Mouse (Mus musculus) kidney, embryonic 14.5 days (tissue): ENCODE measurements around the gene Fsd2. TPM values are rescaled to one million over a fixed set of nuclear protein-coding genes. Genes with fewer than 3 reads are reported as not detected.

ENCODE experiments used
- ATAC-seq: fragments of 200-750 bp; cut with Nextera tagmentation; 2 replicates; pipeline ENCODE4 v1.8.0; 2017; ENCODE audit warnings: moderate number of reproducible peaks, mild to moderate bottlenecking, moderate TSS enrichment, moderate library complexity; ENCODE audit not compliant: low FRiP score, low TSS enrichment
- H3K27ac ChIP-seq: fragments of 300-500 bp; sonication (generic); 2 replicates; pipeline ENCODE4 v1.5.1; 2014; ENCODE audit warnings: low read depth, mild to moderate bottlenecking, low read length, moderate library complexity, mixed read lengths
- H3K27me3 ChIP-seq: fragments of 300-500 bp; sonication (generic); 2 replicates; pipeline ENCODE4 v1.6.1; 2014; ENCODE audit warnings: mild to moderate bottlenecking, low read length; ENCODE audit not compliant: control insufficient read depth, insufficient read depth
- H3K36me3 ChIP-seq: fragments of 300-500 bp; sonication (generic); 2 replicates; pipeline ENCODE4 v1.6.1; 2014; ENCODE audit warnings: low read length, mixed read lengths; ENCODE audit not compliant: control insufficient read depth, insufficient read depth
- H3K4me1 ChIP-seq: fragments of 300-500 bp; sonication (generic); 2 replicates; pipeline ENCODE4 v1.6.1; 2014; ENCODE audit warnings: low read length, mixed read lengths; ENCODE audit not compliant: control insufficient read depth, insufficient read depth
- H3K4me2 ChIP-seq: fragments of 300-500 bp; sonication (generic); replicated peaks from 2 replicates; pipeline ENCODE4 v1.6.1; 2014; ENCODE audit warnings: low read depth, mild to moderate bottlenecking, low read length
- H3K4me3 ChIP-seq: fragments of 300-500 bp; sonication (generic); 2 replicates; pipeline ENCODE4 v1.5.1; 2014; ENCODE audit warnings: mild to moderate bottlenecking, low read length
- H3K9ac ChIP-seq: fragments of 300-500 bp; sonication (generic); 2 replicates; pipeline ENCODE4 v1.6.1; 2014; ENCODE audit warnings: low read depth, mild to moderate bottlenecking, low read length, moderate library complexity
- H3K9me3 ChIP-seq: fragments of 300-500 bp; sonication (generic); 2 replicates; pipeline ENCODE4 v1.6.1; 2016; ENCODE audit warnings: low read length; ENCODE audit not compliant: control insufficient read depth
- WGBS: fragments of 180-500 bp; shearing (Covaris S2); extraction: QIAGEN DNeasy Blood & Tissue Kit; methylation state at CpG from one replicate; pipeline ENCODE4 v1.1.7; 2014; 5-methylcytosine and 5-hydroxymethylcytosine counted together
- polyA plus RNA-seq: library from polyadenylated mRNA; unstranded; fragments of >200 nt; fragmentation: Nextera tagmentation; extraction: Ambion mirVana; gene quantifications from 2 replicates; pipeline ENCODE4 v1.2.1, GENCODE M21; 2014

Fsd2 gene
- 0.10 TPM in 1 of 2 replicates, not detected in the other for polyA plus RNA-seq

DNA sequence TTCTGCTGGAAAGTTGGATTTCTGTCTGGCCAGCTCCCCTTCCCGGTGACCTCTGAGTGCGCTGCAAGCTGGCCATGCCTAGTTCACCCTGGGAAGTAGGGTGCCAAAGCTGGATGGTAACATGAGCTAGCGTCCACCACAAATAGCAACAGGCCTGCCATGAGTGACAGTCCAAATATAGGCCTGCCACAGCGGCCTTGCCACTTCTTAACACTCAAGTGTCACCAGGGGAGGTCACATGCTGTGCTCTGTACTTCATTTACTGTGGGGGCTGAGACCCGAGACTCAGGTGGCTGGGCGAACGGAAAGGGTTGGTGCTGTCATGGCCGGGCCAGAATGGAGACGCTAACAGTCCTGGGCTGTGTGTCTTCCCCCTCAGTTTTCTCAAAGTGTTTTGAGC is at the start of gene Fsd2:
Gene Fsd2 (minus strand): TSS at position 53 of the 400 bp plus-strand sequence.
- Histone ChIP-seq H3K4me2 (no peak within 1 kb of the TSS), H3K9me3 (no peaks in the 10 kb centered on the region), H3K9ac (no peak within 1 kb of the TSS), H3K36me3 (no peaks in the 10 kb centered on the region), H3K27ac (no peak within 1 kb of the TSS), H3K4me1 (0 out of 2 replicates have a peak, but pooled peaks cover under 1% of the 10 kb centered on the region), H3K4me3 (no peak within 1 kb of the TSS), H3K27me3 (no peaks in the 10 kb centered on the region)
- no peak for ATAC-seq
- 60% methylated on average over 9 of the region's 9 CpGs for WGBS

DNA sequence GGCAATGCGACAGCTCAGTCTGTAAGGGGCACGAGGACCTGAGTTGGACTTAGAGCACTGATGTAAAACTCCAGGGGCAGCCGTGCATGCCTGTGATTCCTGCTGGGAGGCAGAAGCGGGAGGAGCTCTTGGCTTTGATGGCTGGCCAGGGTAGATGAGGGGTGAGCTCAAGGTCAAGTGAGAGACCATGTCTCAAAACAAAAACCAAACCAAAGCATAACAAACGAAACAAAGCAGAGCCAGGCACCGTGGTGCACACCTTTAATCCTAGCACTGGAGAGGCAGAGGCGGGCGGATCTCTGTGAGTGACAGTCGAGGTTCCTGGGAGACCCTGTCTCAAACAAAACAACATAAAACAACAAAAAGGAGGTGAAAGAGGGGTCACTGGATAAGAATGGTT is 48.3 kb upstream of the Fsd2 start:
- H3K4me2 ChIP-seq = no peak overlapping the region
- no peaks in the 10 kb centered on the region for H3K9me3 ChIP-seq
- ATAC-seq = no peak
- H3K27me3 ChIP-seq = no peaks in the 10 kb centered on the region
- H3K36me3 ChIP-seq = no peaks in the 10 kb centered on the region; the same call in 1 of the 2 replicates
- 73% methylated on average over 9 of the region's 9 CpGs for WGBS
- H3K4me3 ChIP-seq = no peak overlapping the region
- H3K4me1 ChIP-seq = no peaks in the 10 kb centered on the region
- no peak overlapping the region for H3K27ac ChIP-seq
- no peak overlapping the region for H3K9ac ChIP-seq

DNA sequence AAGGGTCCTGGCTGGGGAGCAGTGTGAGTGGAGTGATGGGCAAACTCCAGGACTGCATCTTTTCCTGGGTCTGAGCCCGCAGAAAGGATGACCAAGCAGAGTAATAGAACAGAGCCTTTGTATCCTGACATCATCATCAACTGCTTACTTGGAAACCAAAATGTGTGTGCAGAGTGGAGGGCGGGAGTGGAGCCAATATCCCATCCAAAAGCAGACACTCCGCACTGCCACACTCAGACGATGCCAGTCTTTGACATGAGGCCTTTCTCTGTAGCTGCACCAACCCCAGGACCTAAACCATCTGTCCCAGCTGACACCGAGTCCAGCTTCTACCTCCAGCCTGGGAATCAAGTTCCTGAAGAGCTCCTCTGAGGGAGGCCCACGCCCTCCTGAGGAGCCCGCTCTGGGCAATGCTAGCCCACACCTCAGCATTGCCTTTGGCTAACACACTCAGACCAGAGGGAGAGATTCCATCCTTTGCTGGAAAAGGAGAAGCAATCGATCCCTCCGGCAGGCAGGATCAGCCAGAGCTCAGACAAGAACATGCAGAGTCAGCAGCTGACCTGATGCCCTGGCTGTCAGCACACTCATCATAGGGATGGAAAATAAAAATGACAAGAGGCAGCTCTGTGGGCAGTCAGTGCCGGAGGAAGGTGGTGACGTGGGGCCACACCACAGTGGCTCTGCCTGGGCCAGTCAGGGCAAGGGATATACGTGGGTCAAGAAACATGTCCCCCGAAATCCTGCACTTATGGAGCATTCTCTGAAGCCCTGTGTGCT is 46.3 kb upstream of the Fsd2 start:
- no peaks in the 10 kb centered on the region; the same call in 1 of the 2 replicates for H3K36me3 ChIP-seq
- H3K27ac ChIP-seq = no peak overlapping the region
- H3K4me2 ChIP-seq = no peak overlapping the region
- no peaks in the 10 kb centered on the region for H3K9me3 ChIP-seq
- H3K4me1 ChIP-seq = no peaks in the 10 kb centered on the region
- H3K27me3 ChIP-seq = no peaks in the 10 kb centered on the region
- WGBS = 85% methylated on average over 13 of the region's 13 CpGs
- ATAC-seq = no peak
- no peak overlapping the region for H3K4me3 ChIP-seq
- no peak overlapping the region for H3K9ac ChIP-seq

DNA sequence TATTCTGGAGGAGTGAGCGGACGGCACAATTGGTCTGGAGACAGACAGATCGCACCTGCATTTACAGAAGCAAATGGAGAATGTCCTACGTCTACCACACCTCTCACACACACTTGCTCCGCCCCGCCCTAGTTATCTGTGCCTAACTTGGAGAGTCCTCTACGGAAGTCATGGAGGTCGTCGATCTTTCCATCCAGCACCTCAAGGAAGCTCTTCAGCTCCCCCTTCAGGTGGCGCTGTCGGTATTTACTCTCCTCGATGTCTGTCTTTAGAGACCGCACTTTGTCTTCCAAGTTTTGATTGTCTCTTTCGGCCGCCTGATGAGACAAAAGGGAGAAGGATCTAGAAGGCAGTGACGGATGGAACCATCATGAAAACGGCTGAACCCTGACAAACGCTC is 43.4 kb upstream of the Fsd2 start:
- Histone ChIP-seq H3K36me3 (no peaks in the 10 kb centered on the region; the same call in 1 of the 2 replicates), H3K27ac (no peak overlapping the region), H3K9ac (no peak overlapping the region), H3K9me3 (no peaks in the 10 kb centered on the region), H3K4me3 (no peak overlapping the region), H3K4me2 (no peak overlapping the region), H3K27me3 (no peaks in the 10 kb centered on the region), H3K4me1 (no peaks in the 10 kb centered on the region)
- no peak for ATAC-seq
- 68% methylated on average over 18 of the region's 18 CpGs for WGBS

DNA sequence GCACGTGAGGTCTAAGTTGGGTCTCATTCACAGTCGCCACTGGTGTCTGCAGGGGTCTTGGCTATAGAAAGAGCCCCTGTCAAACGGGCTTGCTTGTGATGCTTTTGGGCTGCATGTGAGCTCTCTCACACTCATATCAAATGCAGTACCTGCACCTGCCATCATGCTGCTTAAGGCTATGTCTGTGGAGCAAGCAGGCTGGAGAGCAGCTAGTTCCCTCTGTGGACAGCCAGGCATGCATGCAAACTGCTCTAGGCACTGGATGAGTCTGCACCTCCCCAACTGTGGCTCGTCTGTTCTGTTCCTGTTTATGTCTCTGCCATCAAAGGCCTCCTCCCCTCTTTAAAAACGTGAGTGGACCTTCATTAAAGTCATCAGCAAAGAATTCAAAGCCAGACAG is 39.7 kb upstream of the Fsd2 start:
- ATAC-seq = no peak
- H3K27ac ChIP-seq = no peak overlapping the region
- H3K9me3 ChIP-seq = no peaks in the 10 kb centered on the region
- no peak overlapping the region for H3K4me2 ChIP-seq
- 63% methylated on average over 5 of the region's 5 CpGs for WGBS
- H3K9ac ChIP-seq = no peak overlapping the region
- no peaks in the 10 kb centered on the region for H3K27me3 ChIP-seq
- H3K4me1 ChIP-seq = no peaks in the 10 kb centered on the region
- H3K4me3 ChIP-seq = no peak overlapping the region
- no peaks in the 10 kb centered on the region; the same call in 1 of the 2 replicates for H3K36me3 ChIP-seq

DNA sequence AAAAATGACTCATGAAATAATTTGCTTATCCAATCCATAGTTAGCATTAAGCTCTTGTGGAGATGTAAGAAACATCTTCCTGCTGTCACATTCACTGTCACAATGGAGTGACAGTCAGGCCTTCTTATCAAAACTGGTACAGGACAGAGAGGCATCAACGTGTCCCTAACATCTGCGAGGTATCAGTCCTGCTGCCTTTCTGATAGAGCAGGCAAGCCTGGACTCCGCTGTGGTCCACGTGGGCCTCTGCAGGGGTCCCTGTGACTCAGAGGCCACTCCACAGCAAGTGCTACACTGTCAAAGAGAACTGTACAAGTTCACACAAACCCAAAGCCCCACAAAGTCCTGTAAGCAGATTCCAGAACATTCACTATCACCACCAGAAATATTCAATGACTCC is 38.7 kb upstream of the Fsd2 start:
- Histone ChIP-seq H3K27me3 (no peaks in the 10 kb centered on the region), H3K4me1 (no peaks in the 10 kb centered on the region), H3K4me3 (no peak overlapping the region), H3K4me2 (no peak overlapping the region), H3K9me3 (no peaks in the 10 kb centered on the region), H3K36me3 (no peaks in the 10 kb centered on the region; the same call in 1 of the 2 replicates), H3K27ac (no peak overlapping the region), H3K9ac (no peak overlapping the region)
- 83% methylated on average over 4 of the region's 4 CpGs for WGBS
- no peak for ATAC-seq

DNA sequence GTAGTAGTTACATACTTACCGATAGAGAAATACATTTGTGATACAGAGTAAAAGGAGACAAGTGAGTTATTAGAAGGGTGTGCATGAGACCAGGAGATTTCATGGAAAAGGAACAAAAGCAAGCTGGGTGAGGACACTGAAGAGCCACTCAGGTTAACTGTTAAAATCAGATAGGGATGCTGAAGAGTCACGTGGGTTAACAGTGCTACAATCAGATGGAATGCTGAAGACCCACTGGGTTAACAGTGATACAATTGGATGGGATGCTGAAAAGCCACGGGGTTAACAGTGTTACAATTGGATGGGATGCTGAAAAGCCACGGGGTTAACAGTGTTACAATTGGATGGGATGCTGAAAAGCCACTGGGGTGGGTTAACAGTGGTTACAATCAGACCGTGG is 38.2 kb upstream of the Fsd2 start:
- 80% methylated on average over 5 of the region's 5 CpGs for WGBS
- H3K27ac ChIP-seq = no peak overlapping the region
- H3K9ac ChIP-seq = no peak overlapping the region
- no peak for ATAC-seq
- H3K4me1 ChIP-seq = no peaks in the 10 kb centered on the region
- H3K9me3 ChIP-seq = no peaks in the 10 kb centered on the region
- no peak overlapping the region for H3K4me3 ChIP-seq
- H3K27me3 ChIP-seq = no peaks in the 10 kb centered on the region
- H3K36me3 ChIP-seq = no peaks in the 10 kb centered on the region
- no peak overlapping the region for H3K4me2 ChIP-seq

DNA sequence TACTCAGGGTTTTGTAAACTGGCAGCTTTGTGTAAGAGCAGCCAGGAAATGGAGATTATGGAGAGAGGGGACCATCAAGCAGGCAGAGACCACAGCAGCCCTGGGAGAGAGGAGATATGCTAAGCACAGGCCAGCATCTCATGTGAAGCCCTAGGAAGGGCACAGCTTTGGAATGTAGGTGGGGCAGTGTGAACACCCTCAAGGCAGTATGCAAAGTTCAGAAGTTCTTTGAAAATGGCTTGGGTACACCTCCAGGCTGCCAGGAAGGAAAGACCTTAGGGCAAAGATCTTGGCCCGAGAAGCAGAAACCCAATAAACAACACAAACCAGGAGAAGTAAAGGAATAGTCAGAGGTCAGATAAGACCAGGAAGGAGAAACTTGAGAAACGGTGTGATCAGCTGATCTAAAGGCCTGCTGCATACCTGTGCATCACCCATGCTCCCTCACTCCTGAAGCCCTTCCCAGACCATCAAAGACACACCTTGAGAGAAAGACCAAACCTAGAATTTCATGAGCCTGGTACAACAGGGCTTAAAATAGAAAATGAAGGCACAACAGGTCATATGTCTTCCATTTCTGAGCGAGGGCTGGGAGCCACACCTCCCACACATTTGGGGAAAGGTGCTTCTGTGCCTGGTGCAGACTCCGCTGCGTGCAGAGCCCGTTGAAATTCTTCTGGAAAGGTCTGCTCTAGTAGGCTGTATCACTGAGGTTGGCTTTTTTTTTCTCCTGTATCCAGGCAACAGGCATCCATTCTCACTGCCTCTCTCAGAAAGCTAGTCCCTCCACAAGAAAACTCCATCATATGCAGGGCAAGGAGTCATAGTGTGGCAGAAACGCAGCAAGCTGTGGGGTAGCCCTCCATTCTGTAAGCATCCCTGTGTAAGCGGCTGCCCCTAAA is 32.9 kb upstream of the Fsd2 start:
- no peaks in the 10 kb centered on the region for H3K27me3 ChIP-seq
- no peak overlapping the region for H3K4me3 ChIP-seq
- H3K4me2 ChIP-seq = no peak overlapping the region
- 57% methylated on average over 8 of the region's 8 CpGs for WGBS
- no peak overlapping the region for H3K9ac ChIP-seq
- H3K36me3 ChIP-seq = peaks cover 26% of the 10 kb centered on the region; the same call in 1 of the 2 replicates
- ATAC-seq = no peak
- H3K9me3 ChIP-seq = no peaks in the 10 kb centered on the region
- H3K4me1 ChIP-seq = 0 out of 2 replicates have a peak, but pooled peaks cover 3% of the 10 kb centered on the region
- H3K27ac ChIP-seq = no peak overlapping the region

DNA sequence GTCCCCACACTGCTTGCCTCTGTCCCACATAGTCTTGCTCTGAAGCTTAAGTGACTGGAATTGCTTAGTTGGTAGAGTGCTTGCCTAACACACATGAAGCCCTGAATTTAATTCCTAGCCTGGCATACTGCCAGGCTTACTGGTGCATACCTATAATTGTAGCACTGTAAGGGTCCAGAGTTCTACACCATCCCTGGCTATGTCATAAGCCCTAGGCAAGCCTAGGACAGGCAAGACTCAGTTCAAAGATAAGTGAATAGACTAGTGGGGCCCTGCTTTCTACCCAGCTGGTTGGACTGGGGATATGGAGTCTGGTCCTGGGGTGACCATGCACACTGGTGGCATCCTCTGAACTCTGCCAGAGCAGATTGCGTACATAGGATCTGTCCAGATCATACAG is 30.9 kb upstream of the Fsd2 start:
- H3K9me3 ChIP-seq = no peaks in the 10 kb centered on the region
- H3K4me3 ChIP-seq = no peak overlapping the region
- no peak for ATAC-seq
- 100% methylated on average over 1 of the region's 1 CpGs for WGBS
- H3K4me1 ChIP-seq = 0 out of 2 replicates have a peak, but pooled peaks cover 3% of the 10 kb centered on the region
- H3K4me2 ChIP-seq = no peak overlapping the region
- no peak overlapping the region for H3K9ac ChIP-seq
- H3K27me3 ChIP-seq = no peaks in the 10 kb centered on the region
- H3K36me3 ChIP-seq = peaks cover 33% of the 10 kb centered on the region; the same call in 1 of the 2 replicates
- H3K27ac ChIP-seq = no peak overlapping the region
